Mouse (Mus musculus) T-helper 1 cell (primary cell): ENCODE data around the gene Cadm2.

Experiments used
- in situ Hi-C: fragments of 300-600 bp; cut with MboI, MseI; formaldehyde crosslinking; loops from one replicate; pipeline ENCODE4 v1.15.1; 2025; ENCODE audit warnings: high pct_unique_total_duplicates

Cadm2 gene

GRCm38 (mm10) chr16:67162211-67162790, 458.4 kb downstream of the Cadm2 start:
- in situ Hi-C loops, result no loop called here

- in situ Hi-C loops, result no loop called here
These were observed 495.9 kb downstream of the Cadm2 start for GRCm38 (mm10) chr16:67124811-67125210.

- in situ Hi-C loops, result no loop called here
These were observed 498.2 kb downstream of the Cadm2 start for GRCm38 (mm10) chr16:67122532-67122931.

GRCm38 (mm10) chr16:67121781-67122180, 498.9 kb downstream of the Cadm2 start:
- in situ Hi-C loops, result no loop called here

GRCm38 (mm10) chr16:67106478-67107061, 514.1 kb downstream of the Cadm2 start:
- in situ Hi-C loops, result no loop called here

GRCm38 (mm10) chr16:67096706-67097105, 524.0 kb downstream of the Cadm2 start:
- in situ Hi-C loops, result no loop called here

GRCm38 (mm10) chr16:67095916-67096315, 524.8 kb downstream of the Cadm2 start:
- in situ Hi-C loops, result no loop called here

- in situ Hi-C loops, result no loop called here
These were observed 531.0 kb downstream of the Cadm2 start for GRCm38 (mm10) chr16:67089747-67090146.

GRCm38 (mm10) chr16:67079318-67079717, 541.4 kb downstream of the Cadm2 start:
- in situ Hi-C loops, result no loop called here

- in situ Hi-C loops, result no loop called here
These were observed 544.4 kb downstream of the Cadm2 start for GRCm38 (mm10) chr16:67076169-67076895.

- in situ Hi-C loops, result no loop called here
These were observed 552.2 kb downstream of the Cadm2 start for GRCm38 (mm10) chr16:67068461-67068860.

GRCm38 (mm10) chr16:67030918-67031317, 589.8 kb downstream of the Cadm2 start:
- in situ Hi-C loops, result no loop called here

GRCm38 (mm10) chr16:67019856-67020255, 600.9 kb downstream of the Cadm2 start:
- in situ Hi-C loops, result no loop called here

- in situ Hi-C loops, result no loop called here
These were observed 603.0 kb downstream of the Cadm2 start for GRCm38 (mm10) chr16:67017710-67018109.

- in situ Hi-C loops, result no loop called here
These were observed 617.5 kb downstream of the Cadm2 start for GRCm38 (mm10) chr16:67003161-67003560.

- in situ Hi-C loops, result no loop called here
These were observed 619.0 kb downstream of the Cadm2 start for GRCm38 (mm10) chr16:67001707-67002106.

- in situ Hi-C loops, result no loop called here
These were observed 623.2 kb downstream of the Cadm2 start for GRCm38 (mm10) chr16:66997461-66997860.

- in situ Hi-C loops, result no loop called here
These were observed 633.0 kb downstream of the Cadm2 start for GRCm38 (mm10) chr16:66987741-66988140.

GRCm38 (mm10) chr16:66986879-66987278, 633.8 kb downstream of the Cadm2 start:
- in situ Hi-C loops, result no loop called here

- in situ Hi-C loops, result no loop called here
These were observed 649.8 kb downstream of the Cadm2 start for GRCm38 (mm10) chr16:66970912-66971311.

- in situ Hi-C loops, result no loop called here
These were observed 651.1 kb downstream of the Cadm2 start for GRCm38 (mm10) chr16:66969520-66970144.

- in situ Hi-C loops, result no loop called here
These were observed 652.4 kb downstream of the Cadm2 start for GRCm38 (mm10) chr16:66968336-66968735.

GRCm38 (mm10) chr16:66967686-66968085, 653.0 kb downstream of the Cadm2 start:
- in situ Hi-C loops, result no loop called here
